Mouse (Mus musculus) lung, postnatal 0 days (tissue): ENCODE data around the gene Arhgap40.

Source experiments
- CTCF ChIP-seq: IDR thresholded peaks from 2 replicates; pipeline ENCODE4 v1.5.1; 2016; ENCODE audit warnings: antibody characterized with exemption, mild to moderate bottlenecking
- EP300 ChIP-seq: IDR thresholded peaks from 2 replicates; pipeline ENCODE4 v1.6.1; 2016; ENCODE audit warnings: antibody characterized with exemption, mild to moderate bottlenecking, control low read depth

GRCm38 (mm10) chr2:158555812-158556211, 43.2 kb downstream of the Arhgap40 start:
- TF ChIP-seq CTCF (no peak), EP300 (no peak)
